ENCODE assay signal across 8 mouse cellular contexts in genomic region chr9:109082124-109082800, GRCm38 (mm10). TPM values are rescaled to one million over a fixed set of nuclear protein-coding genes. Genes with fewer than 3 reads are reported as not detected.
DNase-seq lines count a peak whose midpoint lies in the region; ATAC-seq and TF ChIP-seq lines count a peak whose summit lies in the region.

TSS of gene Ccdc51 (plus strand) at chr9:109082493.
TSS of gene Tma7 (minus strand) at chr9:109082587.

- peak; percentile 94 for TF ChIP-seq POLR2A in ES-Bruce4 (IDR thresholded peaks at IDR 0.05; ENCODE audit: insufficient read depth, low read length)

- peaks cover 10% of the 10 kb centered on the region; the same call in 1 of the 2 replicates for H3K36me3 ChIP-seq in ES-Bruce4 (ENCODE audit: control insufficient read depth, insufficient read depth, low read length, poor library complexity, severe bottlenecking)
- peaks cover 22% of the 10 kb centered on the region for H3K36me3 ChIP-seq in forebrain, embryonic 13.5 days (ENCODE audit: poor library complexity, severe bottlenecking)
- H3K36me3 ChIP-seq in liver, embryonic 16.5 days (ENCODE audit: control insufficient read depth, insufficient read depth), result 0 out of 2 replicates have a peak, but pooled peaks cover 5% of the 10 kb centered on the region
- H3K36me3 ChIP-seq in neural tube, embryonic 12.5 days, result peaks cover 22% of the 10 kb centered on the region
- H3K36me3 ChIP-seq in stomach, postnatal 0 days (ENCODE audit: control insufficient read depth, insufficient read depth, low read length), result no peaks in the 10 kb centered on the region

- H3K9me3 ChIP-seq in ES-Bruce4 (replicated peaks; ENCODE audit: control insufficient read depth, insufficient read depth, low read length, poor library complexity, severe bottlenecking), result no peaks in the 10 kb centered on the region
- no peaks in the 10 kb centered on the region for H3K9me3 ChIP-seq in forebrain, embryonic 13.5 days (replicated peaks)
- H3K9me3 ChIP-seq in liver, embryonic 16.5 days (replicated peaks; ENCODE audit: control insufficient read depth, low read length), result no peaks in the 10 kb centered on the region
- H3K9me3 ChIP-seq in neural tube, embryonic 12.5 days, result no peaks in the 10 kb centered on the region
- no peaks in the 10 kb centered on the region for H3K9me3 ChIP-seq in stomach, postnatal 0 days (ENCODE audit: control insufficient read depth, low read length)

- peak within 1 kb of the TSS; percentile 31 for H3K27ac ChIP-seq in ES-Bruce4 (ENCODE audit: insufficient read depth, low read length)
- H3K27ac ChIP-seq in forebrain, embryonic 13.5 days, result peak within 1 kb of the TSS; percentile 65
- H3K27ac ChIP-seq in liver, embryonic 16.5 days (ENCODE audit: low read length), result peak within 1 kb of the TSS; percentile 75
- H3K27ac ChIP-seq in neural tube, embryonic 12.5 days, result peak within 1 kb of the TSS; percentile 37; the same call in 1 of the 2 replicates
- peak within 1 kb of the TSS; percentile 50 for H3K27ac ChIP-seq in stomach, postnatal 0 days (replicated peaks)

- peak within 1 kb of the TSS; percentile 91 for H3K4me2 ChIP-seq in forebrain, embryonic 13.5 days
- peak within 1 kb of the TSS; percentile 76 for H3K4me2 ChIP-seq in liver, embryonic 16.5 days (ENCODE audit: low read depth, low read length)
- peak within 1 kb of the TSS; percentile 89 for H3K4me2 ChIP-seq in neural tube, embryonic 12.5 days (replicated peaks)
- H3K4me2 ChIP-seq in stomach, postnatal 0 days (replicated peaks; ENCODE audit: low read depth), result peak within 1 kb of the TSS; percentile 65

- H3K4me1 ChIP-seq in ES-Bruce4 (ENCODE audit: control insufficient read depth, insufficient read depth, low read length), result no peaks in the 10 kb centered on the region
- peaks cover 28% of the 10 kb centered on the region for H3K4me1 ChIP-seq in forebrain, embryonic 13.5 days
- H3K4me1 ChIP-seq in liver, embryonic 16.5 days (ENCODE audit: control insufficient read depth, low read depth, low read length), result peaks cover 21% of the 10 kb centered on the region
- H3K4me1 ChIP-seq in neural tube, embryonic 12.5 days, result peaks cover 26% of the 10 kb centered on the region
- no peaks in the 10 kb centered on the region for H3K4me1 ChIP-seq in stomach, postnatal 0 days (replicated peaks; ENCODE audit: control insufficient read depth, insufficient read depth)

- no peak for TF ChIP-seq CTCF in ES-Bruce4 (IDR thresholded peaks at IDR 0.05; ENCODE audit: low read depth, low read length)
- no peak for TF ChIP-seq CTCF in stomach, postnatal 0 days (IDR thresholded peaks at IDR 0.05; ENCODE audit: low read depth)

- peak; percentile 81 for DNase-seq in c-Kit-positive CD71-positive TER-119-negative erythroid progenitor cells, embryonic 14.5 days (ENCODE audit: low read depth)
- peak; percentile 85 to 89 for DNase-seq in heart, postnatal 10 days
- DNase-seq in large intestine, adult 2 months (ENCODE audit: low read depth, low spot score), result peak; percentile 67
- DNase-seq in stomach, postnatal 0 days (ENCODE audit: low spot score), result peak; percentile 88

- intact Hi-C loops in heart, postnatal 10 days (cut with DNase I), result no loop called here

- H3K4me3 ChIP-seq in ES-Bruce4 (ENCODE audit: low read depth, low read length), result peak within 1 kb of the TSS; percentile 91
- H3K4me3 ChIP-seq in forebrain, embryonic 13.5 days, result peak within 1 kb of the TSS; percentile 82
- peak within 1 kb of the TSS; percentile 83 for H3K4me3 ChIP-seq in liver, embryonic 16.5 days (ENCODE audit: low read depth, low read length)
- peak within 1 kb of the TSS; percentile 84 for H3K4me3 ChIP-seq in neural tube, embryonic 12.5 days
- H3K4me3 ChIP-seq in stomach, postnatal 0 days (ENCODE audit: low read depth, low read length), result peak within 1 kb of the TSS; percentile 60

- peak within 1 kb of the TSS; percentile 93 for H3K9ac ChIP-seq in ES-Bruce4 (ENCODE audit: low read depth, poor library complexity, severe bottlenecking)
- H3K9ac ChIP-seq in forebrain, embryonic 13.5 days, result peak within 1 kb of the TSS; percentile 89
- peak within 1 kb of the TSS; percentile 86 for H3K9ac ChIP-seq in liver, embryonic 16.5 days (ENCODE audit: low read depth, low read length)
- H3K9ac ChIP-seq in neural tube, embryonic 12.5 days, result peak within 1 kb of the TSS; percentile 87
- peak within 1 kb of the TSS; percentile 68 for H3K9ac ChIP-seq in stomach, postnatal 0 days (ENCODE audit: low read length)

- peak; percentile 98 for ATAC-seq in forebrain, embryonic 13.5 days
- ATAC-seq in liver, embryonic 16.5 days (ENCODE audit: low read depth), result peak; percentile 99
- peak; percentile 97 for ATAC-seq in neural tube, embryonic 12.5 days (ENCODE audit: low FRiP score, low read depth)
- peak; percentile 96 for ATAC-seq in stomach, postnatal 0 days (ENCODE audit: low FRiP score, low TSS enrichment)

- WGBS in forebrain, embryonic 13.5 days, result under 1% methylated on average over 37 of the region's 37 CpGs
- 1% methylated on average over 37 of the region's 37 CpGs for WGBS in large intestine, adult 2 months
- WGBS in liver, embryonic 16.5 days (ENCODE audit: insufficient replicate concordance), result under 1% methylated on average over 37 of the region's 37 CpGs
- under 1% methylated on average over 37 of the region's 37 CpGs for WGBS in neural tube, embryonic 12.5 days
- under 1% methylated on average over 37 of the region's 37 CpGs for WGBS in stomach, postnatal 0 days

- no peak for TF ChIP-seq EP300 in ES-Bruce4 (IDR thresholded peaks at IDR 0.05; ENCODE audit: insufficient read depth, low read depth, low read length)
- no peak for TF ChIP-seq EP300 in stomach, postnatal 0 days (optimal IDR thresholded peaks at IDR 0.05)

- no peaks in the 10 kb centered on the region for H3K27me3 ChIP-seq in ES-Bruce4 (ENCODE audit: control insufficient read depth, insufficient read depth, low read length, poor library complexity, severe bottlenecking)
- no peaks in the 10 kb centered on the region for H3K27me3 ChIP-seq in forebrain, embryonic 13.5 days
- H3K27me3 ChIP-seq in liver, embryonic 16.5 days (ENCODE audit: control insufficient read depth, insufficient read depth, low read depth, low read length), result no peaks in the 10 kb centered on the region
- H3K27me3 ChIP-seq in neural tube, embryonic 12.5 days (replicated peaks), result no peaks in the 10 kb centered on the region
- no peaks in the 10 kb centered on the region for H3K27me3 ChIP-seq in stomach, postnatal 0 days (ENCODE audit: control insufficient read depth, insufficient read depth, low read length)

RNA-seq across cellular contexts. Expression of gene Ccdc51, which starts in this region (rescaled TPM):
- 4.9 and 7.0 TPM in 2 replicates for polyA plus RNA-seq in ES-Bruce4 (2011; ENCODE audit: insufficient read depth, insufficient read length, low read depth, missing spikeins)
- polyA plus RNA-seq in forebrain, embryonic 13.5 days (2015; fragmentation: Nextera tagmentation; extraction: Ambion mirVana), result 17.9 and 18.9 TPM in 2 replicates
- total RNA-seq in heart, postnatal 10 days (2021), result 10 to 100 TPM; 10.3 to 12.4 TPM
- 11.3 and 12.1 TPM in 2 replicates for polyA plus RNA-seq in large intestine, adult 2 months (2012; rRNA removed)
- polyA plus RNA-seq in liver, embryonic 16.5 days (2015; fragmentation: Nextera tagmentation; extraction: Ambion mirVana), result 10.0 and 11.9 TPM in 2 replicates
- 14.5 and 15.0 TPM in 2 replicates for polyA plus RNA-seq in neural tube, embryonic 12.5 days (2016; fragmentation: Nextera tagmentation; extraction: Ambion mirVana)
- 8.9 and 9.9 TPM in 2 replicates for polyA plus RNA-seq in stomach, postnatal 0 days (2015; fragmentation: Nextera tagmentation; extraction: Ambion mirVana)

RNA-seq across cellular contexts. Expression of gene Tma7, which starts in this region (rescaled TPM):
- polyA plus RNA-seq in ES-Bruce4 (2011; ENCODE audit: insufficient read depth, insufficient read length, low read depth, missing spikeins), result 203 and 225 TPM in 2 replicates
- polyA plus RNA-seq in forebrain, embryonic 13.5 days (2015; fragmentation: Nextera tagmentation; extraction: Ambion mirVana), result 693 and 750 TPM in 2 replicates
- total RNA-seq in heart, postnatal 10 days (2021), result 100 to 1,000 TPM; 272 to 274 TPM
- polyA plus RNA-seq in large intestine, adult 2 months (2012; rRNA removed), result 48.8 and 51.7 TPM in 2 replicates
- 259 and 313 TPM in 2 replicates for polyA plus RNA-seq in liver, embryonic 16.5 days (2015; fragmentation: Nextera tagmentation; extraction: Ambion mirVana)
- 739 and 773 TPM in 2 replicates for polyA plus RNA-seq in neural tube, embryonic 12.5 days (2016; fragmentation: Nextera tagmentation; extraction: Ambion mirVana)
- polyA plus RNA-seq in stomach, postnatal 0 days (2015; fragmentation: Nextera tagmentation; extraction: Ambion mirVana), result 416 and 424 TPM in 2 replicates

Comparison
In these comparisons a context has a peak if more than half of its experiments do, and no peak if none do; other contexts are left out.
1. Peak in every context shown above with its lines: DNase-seq, ATAC-seq, H3K4me3 ChIP-seq and H3K27ac ChIP-seq.